Mouse (Mus musculus) CD4-positive naive resting alpha-beta T cell, adult 57 days (primary cell): ENCODE results near the gene Pip5k1a. TPM values are rescaled to one million over a fixed set of nuclear protein-coding genes. Genes with fewer than 3 reads are reported as not detected.

Experiments used
- total RNA-seq: library from RNA; stranded (reverse); gene quantifications from one replicate; pipeline ENCODE4 v1.2.4, GENCODE M21; 2023

Gene Pip5k1a
- 43.9 TPM for total RNA-seq

DNA sequence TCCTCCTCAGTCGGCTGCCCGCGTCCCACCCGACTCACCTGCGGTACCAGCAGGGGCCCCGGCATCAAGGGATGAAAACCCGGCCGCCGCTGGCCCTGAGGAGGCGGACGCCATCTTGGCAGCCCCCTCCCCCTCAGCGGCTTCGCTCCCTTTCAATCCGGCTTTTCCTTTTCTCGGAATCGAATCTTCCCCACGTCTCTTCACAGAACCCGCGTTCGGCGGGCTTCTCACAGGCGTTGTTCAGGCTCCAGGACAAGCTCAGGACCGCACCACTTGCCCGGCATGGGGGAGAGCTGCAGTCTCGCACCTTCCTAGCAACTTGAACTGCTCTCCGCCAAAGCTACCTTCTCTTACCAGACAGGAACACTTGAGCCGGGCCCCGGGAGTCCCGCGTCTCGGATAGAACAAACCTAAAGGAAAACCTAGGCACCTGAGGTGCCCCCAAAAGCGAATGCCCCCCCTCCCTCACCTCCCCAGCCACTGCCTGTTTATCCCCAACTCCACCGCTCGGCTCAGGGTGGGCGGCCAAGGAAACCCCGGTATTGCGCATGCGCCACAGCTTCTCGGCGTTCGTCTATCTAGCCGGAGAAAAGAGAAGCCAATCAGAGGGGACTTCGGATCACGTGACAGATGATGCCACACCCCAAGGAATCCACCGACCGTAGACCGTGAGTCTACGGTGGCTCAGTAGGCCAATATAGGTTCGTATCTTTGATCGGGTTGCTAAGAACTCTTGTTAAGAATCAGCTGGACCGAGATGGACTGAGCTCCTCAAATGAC lies at the start of gene Pip5k1a:
TSS of gene Pip5k1a (minus strand) at position 593 of the 780 bp plus-strand sequence.

DNA sequence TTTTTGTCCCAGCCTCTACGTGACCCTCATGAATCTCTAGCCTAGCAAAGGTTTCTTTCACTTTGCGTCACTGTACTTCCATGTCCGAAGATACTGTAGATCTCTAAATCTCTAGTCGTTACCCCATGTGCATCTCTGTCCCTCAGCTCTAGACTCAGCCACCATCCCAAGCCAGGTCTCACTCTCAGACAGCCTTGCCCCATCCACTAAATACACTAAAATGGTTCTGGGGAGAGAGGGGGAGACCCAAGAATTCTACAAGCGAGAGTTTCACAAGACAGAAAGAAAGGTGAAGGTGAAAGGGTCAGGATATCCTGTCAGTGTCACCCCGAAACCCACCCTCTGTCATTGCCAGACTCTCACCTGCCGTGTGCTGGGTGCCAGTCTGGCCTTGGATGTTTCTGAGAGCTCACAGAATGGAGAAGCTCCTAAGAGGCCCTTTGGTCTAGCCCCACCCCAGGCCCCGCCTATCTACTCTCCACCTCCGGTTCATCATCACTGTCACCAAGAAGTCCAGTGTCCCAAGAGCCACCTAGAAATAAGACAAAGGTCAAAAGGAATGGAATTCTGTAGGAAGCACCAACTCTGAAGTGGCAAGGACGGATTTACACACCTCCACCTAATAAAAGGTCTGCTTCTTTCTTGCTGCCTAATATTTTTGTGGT lies 35.4 kb upstream of the Pip5k1a start, which contains the start of gene Tnfaip8l2:
TSS of gene Tnfaip8l2 (minus strand) at position 409 of the 665 bp plus-strand sequence.

DNA sequence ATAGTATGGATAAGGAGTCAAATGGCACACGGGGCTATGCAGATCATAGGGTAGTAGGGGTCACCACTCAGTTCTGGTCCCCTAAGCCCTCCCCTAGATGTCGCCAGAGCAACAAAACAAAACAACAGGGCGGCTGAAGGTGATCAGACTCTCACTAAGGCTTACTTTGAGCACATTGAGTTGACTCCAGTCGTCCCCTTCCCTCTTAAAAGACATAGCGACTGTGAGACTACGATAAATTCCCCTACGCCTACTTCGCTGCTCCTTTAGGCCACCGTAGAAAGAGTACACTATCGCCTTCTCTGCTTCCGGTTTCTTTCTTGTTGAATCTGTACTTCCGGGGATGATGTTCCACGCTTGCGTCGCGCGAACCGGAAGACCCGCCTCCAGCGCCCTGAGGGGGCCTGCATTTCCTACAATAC lies 27.0 kb upstream of the Pip5k1a start, which contains the start of the genes Scnm1 and Lysmd1:
TSS of gene Scnm1 (minus strand) at position 332 of the 422 bp plus-strand sequence.
TSS of gene Lysmd1 (plus strand) at position 409 of the 422 bp plus-strand sequence.

DNA sequence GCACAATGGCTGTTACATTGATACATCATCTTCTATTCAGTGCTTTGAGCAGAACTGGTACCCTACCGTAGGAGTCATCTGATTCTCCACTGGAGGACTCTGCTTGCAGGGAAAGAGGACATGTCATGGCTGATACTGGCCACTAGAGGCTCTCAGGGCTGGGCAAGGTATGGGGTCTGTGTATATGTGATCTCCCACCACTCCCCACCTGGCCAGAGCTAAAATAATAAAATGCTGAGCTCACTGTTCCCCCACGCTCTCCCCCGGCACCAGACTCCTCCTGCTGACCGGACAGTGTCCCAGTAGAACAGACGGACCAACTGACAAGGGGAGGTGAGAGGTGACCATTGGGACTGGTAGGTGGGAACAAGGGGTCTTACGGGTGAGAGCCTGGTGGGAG lies 17.5 kb upstream of the Pip5k1a start, which contains the start of gene Tmod4:
TSS of gene Tmod4 (plus strand) at position 231 of the 400 bp plus-strand sequence.

DNA sequence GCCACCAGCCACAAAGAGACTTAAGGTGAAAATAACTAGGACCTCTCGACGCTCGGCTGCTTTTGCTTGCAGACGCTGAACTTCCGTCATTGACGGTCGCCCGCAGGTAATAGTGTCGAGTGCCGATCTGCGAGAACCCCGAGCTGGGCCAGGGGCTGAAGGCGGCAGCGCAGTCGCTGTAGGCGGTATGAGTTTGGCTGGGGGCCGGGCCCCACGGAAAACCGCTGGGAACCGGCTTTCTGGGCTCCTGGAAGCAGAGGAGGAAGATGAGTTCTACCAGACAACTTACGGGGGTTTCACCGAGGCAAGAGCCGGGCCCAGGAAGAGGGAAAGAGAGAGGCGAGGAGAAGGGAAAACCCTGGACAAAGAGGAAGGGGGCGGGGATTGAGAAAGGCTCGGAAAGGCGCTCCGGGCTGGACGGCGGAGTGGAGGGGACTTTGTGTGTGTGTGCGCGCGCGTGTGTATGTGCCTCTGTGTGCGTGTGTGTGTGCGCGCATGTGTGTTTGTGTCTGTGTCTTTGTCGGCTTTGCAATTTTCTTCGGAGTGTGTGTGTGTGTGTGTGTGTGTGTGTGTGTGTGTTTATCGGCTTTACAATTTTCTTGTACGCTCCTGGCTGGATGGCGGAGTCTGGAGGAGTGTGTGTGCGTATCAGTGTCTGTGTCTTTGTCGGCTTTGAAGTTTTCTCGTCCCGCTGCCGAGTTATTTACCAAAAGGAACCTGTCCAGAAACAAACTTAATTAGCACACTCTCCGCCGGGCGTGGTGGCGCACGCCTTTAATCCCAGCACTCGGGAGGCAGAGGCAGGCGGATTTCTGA lies 4.4 kb upstream of the Pip5k1a start, which contains the start of gene Vps72:
TSS of gene Vps72 (plus strand) at position 112 of the 816 bp plus-strand sequence.

DNA sequence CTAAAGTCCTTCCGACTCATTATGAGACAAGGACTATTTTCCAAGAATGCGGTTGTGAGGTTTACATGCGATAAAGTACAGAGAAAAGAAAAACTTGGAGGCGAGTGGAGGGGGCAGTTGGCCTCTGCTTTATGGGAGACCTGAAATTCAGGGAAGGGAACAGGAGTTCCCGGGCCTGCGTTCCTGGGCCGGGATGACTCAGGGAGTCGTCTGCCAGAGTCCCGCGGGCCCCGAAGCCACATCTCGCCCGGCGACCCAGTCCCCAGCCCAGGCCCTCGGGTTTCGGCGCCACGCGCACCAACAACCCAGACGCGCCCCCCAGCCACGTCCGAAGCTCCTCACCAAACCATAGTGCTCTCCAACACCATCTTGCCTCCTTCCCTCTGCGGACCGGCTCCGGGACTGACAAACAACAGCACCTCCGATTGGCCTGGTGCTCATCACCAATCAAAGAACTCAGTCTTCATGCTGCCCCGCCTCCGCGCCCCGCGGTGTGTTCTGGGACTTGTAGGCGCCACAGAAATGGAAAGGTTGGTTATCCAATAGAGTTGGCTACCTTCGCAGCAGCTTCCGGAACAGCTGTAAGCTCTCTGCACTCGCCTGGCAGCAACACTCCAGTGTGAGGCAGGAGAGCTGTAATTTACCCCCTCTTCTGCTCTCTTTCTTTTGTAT lies 64.4 kb downstream of the Pip5k1a start, which contains the start of gene Psmd4:
TSS of gene Psmd4 (minus strand) at position 449 of the 672 bp plus-strand sequence.

DNA sequence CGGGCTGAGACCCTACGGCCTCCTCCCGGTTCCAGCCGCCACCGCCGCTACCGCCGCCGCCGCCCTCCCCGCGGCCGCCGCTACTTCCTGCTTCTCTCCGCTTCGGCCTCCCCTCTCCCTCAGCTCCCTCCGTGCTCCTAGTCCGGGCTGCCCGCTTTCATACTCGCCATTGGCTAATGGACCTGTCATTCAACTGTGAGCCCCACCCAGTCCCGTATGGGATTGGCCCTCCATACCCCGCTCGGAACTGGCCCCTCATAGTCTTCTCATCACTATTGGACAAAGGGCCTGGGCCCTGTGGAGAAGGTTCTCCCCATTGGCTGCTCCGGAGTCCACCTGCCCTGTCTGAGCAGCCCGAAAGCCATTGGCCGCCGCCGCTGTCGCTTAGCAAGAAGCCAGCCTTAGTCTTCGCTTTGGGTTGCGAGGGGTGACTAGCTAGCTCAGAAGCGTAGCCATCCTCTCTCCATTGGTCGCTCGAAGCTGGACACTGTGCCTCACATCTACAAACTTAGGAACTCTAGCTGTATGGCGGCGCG lies 91.3 kb downstream of the Pip5k1a start, which contains the start of gene Zfp687:
TSS of gene Zfp687 (minus strand) at position 112 of the 536 bp plus-strand sequence.

Other genes starting within 250 kb of the Pip5k1a start
- gene Psmb4, start 220.0 kb downstream of the Pip5k1a start, total RNA-seq = 200 TPM
- 1.6 TPM for gene Selenbp1, start 173.9 kb downstream of the Pip5k1a start, total RNA-seq
- 30.4 TPM for gene Rfx5, start 152.9 kb downstream of the Pip5k1a start, total RNA-seq
- gene Pi4kb, start 132.2 kb downstream of the Pip5k1a start, total RNA-seq = 50.0 TPM
- 67.3 TPM for gene Zfp687, start 91.5 kb downstream of the Pip5k1a start, total RNA-seq
- 130 TPM for gene Psmd4, start 64.3 kb downstream of the Pip5k1a start, total RNA-seq
- 46.8 TPM for gene Vps72, start 4.1 kb upstream of the Pip5k1a start, total RNA-seq
- 1.7 TPM for gene Tmod4, start 17.5 kb upstream of the Pip5k1a start, total RNA-seq
- 91.4 TPM for gene Scnm1, start 27.1 kb upstream of the Pip5k1a start, total RNA-seq
- gene Lysmd1, start 27.2 kb upstream of the Pip5k1a start, total RNA-seq = 6.5 TPM
- gene Tnfaip8l2, start 35.4 kb upstream of the Pip5k1a start, total RNA-seq = 102 TPM
- 2.5 TPM for gene Sema6c, start 53.5 kb upstream of the Pip5k1a start, total RNA-seq
- 67.0 TPM for gene Gabpb2, start 111.0 kb upstream of the Pip5k1a start, total RNA-seq
- 244 TPM for gene Cdc42se1, start 121.8 kb upstream of the Pip5k1a start, total RNA-seq
- gene Mllt11, start 125.2 kb upstream of the Pip5k1a start, total RNA-seq = 7.0 TPM
- gene Gm128, start 134.7 kb upstream of the Pip5k1a start, total RNA-seq = not detected
- gene Bnipl, start 144.3 kb upstream of the Pip5k1a start, total RNA-seq = not detected
- 20.9 TPM for gene Mindy1, start 174.4 kb upstream of the Pip5k1a start, total RNA-seq
- 8.8 TPM for gene Prune1, start 175.1 kb upstream of the Pip5k1a start, total RNA-seq
- gene Anxa9, start 200.2 kb upstream of the Pip5k1a start, total RNA-seq = 0.71 TPM
- gene Cers2, start 207.9 kb upstream of the Pip5k1a start, total RNA-seq = 106 TPM